Mouse (Mus musculus): ENCODE measurements around the gene Bcar3.

The Bcar3 gene

DNA sequence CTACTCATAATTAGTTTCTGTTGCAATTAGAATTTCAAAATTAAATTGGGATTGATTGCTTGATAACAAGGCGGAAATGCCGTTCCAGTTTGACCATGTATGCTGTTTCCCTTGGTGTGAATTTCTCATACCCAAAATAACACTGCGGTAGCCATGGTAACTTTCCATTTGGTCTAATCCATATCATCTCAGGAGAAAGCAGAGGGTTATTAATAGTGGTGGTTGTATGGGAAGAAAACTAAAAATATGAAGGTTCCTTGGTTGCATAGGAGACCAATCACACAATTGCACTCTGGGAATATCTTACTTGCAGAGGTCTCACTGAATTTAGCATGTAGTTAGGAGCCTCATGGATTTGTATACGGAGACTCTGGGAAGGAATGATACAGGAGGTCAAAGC lies 191.8 kb downstream of the Bcar3 start:
- no peak for DNase-seq (ENCODE audit: low read depth, low spot score)
- H3K27me3 ChIP-seq (ENCODE audit: control insufficient read depth, insufficient read depth, low read length, poor library complexity, severe bottlenecking): no peaks in the 10 kb centered on the region
- peaks cover 9% of the 10 kb centered on the region; the same call in 1 of the 2 replicates for H3K36me3 ChIP-seq (ENCODE audit: control insufficient read depth, insufficient read depth, low read length, poor library complexity, severe bottlenecking)

DNA sequence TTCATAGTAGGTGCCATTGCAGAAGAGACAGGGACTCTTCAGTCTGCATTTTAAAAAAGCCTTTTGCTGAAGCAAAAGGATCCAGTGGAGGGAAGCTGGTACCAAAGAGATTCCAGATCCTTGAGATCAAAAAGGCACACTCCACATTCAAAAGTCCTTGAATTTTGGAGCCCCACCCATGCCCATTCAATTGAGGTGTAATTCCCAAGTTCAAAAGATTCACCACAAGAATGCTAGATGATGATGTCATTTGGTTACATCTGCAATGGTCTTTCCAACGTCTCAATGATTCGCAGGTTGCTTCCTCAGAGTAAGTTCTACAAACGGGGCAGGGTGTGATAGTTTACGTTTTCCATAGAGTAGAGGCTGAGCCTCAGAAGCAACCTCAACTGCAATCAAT lies 192.3 kb downstream of the Bcar3 start:
- H3K36me3 ChIP-seq (ENCODE audit: control insufficient read depth, insufficient read depth, low read length, poor library complexity, severe bottlenecking): peaks cover 9% of the 10 kb centered on the region; the same call in 1 of the 2 replicates

DNA sequence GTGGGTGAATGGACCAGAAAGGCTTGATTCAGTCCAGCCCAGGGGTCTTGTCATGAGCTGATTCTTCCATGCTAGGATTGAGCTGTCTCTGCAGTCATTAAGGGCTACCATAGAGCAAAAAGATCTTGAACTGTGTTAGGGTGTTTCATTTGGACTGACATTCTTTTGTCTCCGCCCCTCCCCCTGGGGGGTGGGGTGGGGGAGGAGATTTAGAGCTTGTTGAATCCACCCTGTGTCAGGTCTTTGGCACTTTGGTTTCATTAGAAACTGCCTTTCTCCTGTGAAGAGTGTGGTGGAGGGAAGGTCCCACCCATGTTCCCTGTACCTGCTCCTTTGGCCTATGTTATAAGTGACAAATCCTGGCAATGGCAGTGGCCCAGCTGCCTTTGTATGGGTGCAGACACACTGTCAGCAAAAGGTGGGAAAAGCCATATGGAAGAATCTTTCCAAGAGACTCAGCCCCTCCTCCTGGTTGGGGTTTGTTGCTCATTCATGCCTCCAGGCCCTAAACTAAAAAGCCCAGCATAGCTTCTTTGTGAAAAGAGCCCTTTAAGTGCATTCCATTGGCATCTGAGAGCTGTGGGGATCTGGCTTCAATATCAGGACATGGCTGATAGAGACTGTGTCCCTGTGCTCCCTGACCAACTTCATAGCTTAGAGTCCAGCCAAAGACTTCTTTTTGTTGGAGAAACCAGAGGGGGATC lies 194.3 kb downstream of the Bcar3 start:
- Histone ChIP-seq H3K27me3 (ENCODE audit: control insufficient read depth, insufficient read depth, low read length, poor library complexity, severe bottlenecking) (no peaks in the 10 kb centered on the region), H3K36me3 (ENCODE audit: control insufficient read depth, insufficient read depth, low read length, poor library complexity, severe bottlenecking) (peaks cover 2% of the 10 kb centered on the region; the same call in 1 of the 2 replicates)
- DNase-seq (ENCODE audit: low read depth, low spot score): no peak

More for the DNA sequence above, 192.3 kb downstream of the Bcar3 start:
- no peak for DNase-seq (ENCODE audit: low read depth, low spot score)
- no peaks in the 10 kb centered on the region for H3K27me3 ChIP-seq (ENCODE audit: control insufficient read depth, insufficient read depth, low read length, poor library complexity, severe bottlenecking)

DNA sequence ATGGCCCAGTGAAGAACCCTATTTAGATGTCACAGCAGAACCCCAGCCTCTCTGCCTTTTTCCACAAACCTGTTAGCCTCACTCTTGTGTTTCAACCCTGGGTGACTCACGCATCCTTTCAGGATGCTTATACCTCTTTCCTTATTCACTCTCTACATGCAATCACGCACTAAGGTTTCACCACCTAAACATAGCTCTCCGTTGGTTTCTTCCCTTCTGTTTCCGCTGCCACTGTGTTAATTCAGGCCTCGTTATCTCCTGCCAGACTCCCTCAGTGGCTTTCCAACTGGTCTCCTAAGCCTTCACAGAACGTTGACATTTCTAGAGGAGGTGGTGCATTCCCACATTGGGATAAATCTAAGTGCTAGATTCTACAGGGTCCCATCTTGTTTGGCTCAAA lies 196.6 kb downstream of the Bcar3 start:
- no peaks in the 10 kb centered on the region for H3K36me3 ChIP-seq (ENCODE audit: control insufficient read depth, insufficient read depth, low read length, poor library complexity, severe bottlenecking)
- H3K27me3 ChIP-seq (ENCODE audit: control insufficient read depth, insufficient read depth, low read length, poor library complexity, severe bottlenecking): no peaks in the 10 kb centered on the region
- no peak for DNase-seq (ENCODE audit: low read depth, low spot score)

DNA sequence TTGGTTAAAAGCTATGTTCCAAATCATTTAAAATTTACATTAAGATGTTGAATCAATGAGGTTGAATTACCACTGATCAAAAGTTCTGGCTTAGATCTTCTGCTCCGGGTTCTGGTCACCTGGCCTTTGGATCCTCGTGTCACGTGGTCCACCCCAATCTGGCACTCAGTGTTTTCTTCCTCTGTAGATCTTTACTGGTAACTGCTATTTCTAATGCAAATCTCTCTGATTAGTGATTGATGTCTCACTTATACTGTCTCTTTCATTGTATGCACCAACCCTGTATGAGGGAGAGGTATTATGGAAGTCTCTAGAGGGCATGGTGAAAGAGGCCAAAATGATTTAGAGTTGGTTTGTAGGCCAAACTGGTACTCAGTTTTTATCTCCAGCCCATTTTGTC lies 198.1 kb downstream of the Bcar3 start:
- Histone ChIP-seq H3K27me3 (ENCODE audit: control insufficient read depth, insufficient read depth, low read length, poor library complexity, severe bottlenecking) (no peaks in the 10 kb centered on the region), H3K36me3 (ENCODE audit: control insufficient read depth, insufficient read depth, low read length, poor library complexity, severe bottlenecking) (no peaks in the 10 kb centered on the region)
- DNase-seq (ENCODE audit: low read depth, low spot score): no peak

DNA sequence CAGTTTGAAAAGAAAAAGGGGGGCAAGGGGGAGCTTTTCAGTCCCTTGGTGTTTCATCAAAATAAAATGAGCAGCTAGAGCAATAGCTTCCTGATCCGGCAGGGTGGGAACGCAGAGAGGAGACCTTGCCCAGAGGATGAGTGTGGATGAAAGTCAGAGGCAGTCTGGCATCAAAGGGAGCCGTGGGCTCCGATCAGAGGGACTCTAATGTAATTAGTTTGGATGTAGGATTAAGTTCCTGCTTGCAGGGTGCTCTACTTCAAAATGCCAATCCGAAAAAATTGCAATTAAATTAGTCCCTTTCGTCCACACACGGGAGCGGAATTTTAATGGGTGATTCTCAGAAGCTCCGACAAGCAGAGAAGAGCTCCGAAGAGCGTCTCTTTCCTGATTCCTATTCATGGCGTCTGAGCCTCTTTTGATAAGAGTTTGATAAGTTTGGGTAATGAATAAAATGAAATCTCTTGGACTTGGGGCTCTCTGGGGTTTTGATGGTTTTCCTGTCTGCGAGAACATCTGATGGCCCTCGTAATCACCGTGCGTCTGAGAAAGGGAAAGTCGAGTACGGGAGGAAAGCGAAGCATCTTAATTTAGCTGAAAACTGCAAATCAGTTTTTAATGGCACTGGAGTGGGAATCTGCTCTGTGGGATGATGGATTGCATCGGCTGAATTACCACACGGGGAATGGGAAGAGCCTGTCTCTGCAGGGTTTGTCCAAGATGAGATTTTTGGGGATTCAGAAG lies 199.1 kb downstream of the Bcar3 start:
- Histone ChIP-seq H3K36me3 (ENCODE audit: control insufficient read depth, insufficient read depth, low read length, poor library complexity, severe bottlenecking) (no peaks in the 10 kb centered on the region), H3K27me3 (ENCODE audit: control insufficient read depth, insufficient read depth, low read length, poor library complexity, severe bottlenecking) (no peaks in the 10 kb centered on the region)
- DNase-seq (ENCODE audit: low read depth, low spot score): no peak

DNA sequence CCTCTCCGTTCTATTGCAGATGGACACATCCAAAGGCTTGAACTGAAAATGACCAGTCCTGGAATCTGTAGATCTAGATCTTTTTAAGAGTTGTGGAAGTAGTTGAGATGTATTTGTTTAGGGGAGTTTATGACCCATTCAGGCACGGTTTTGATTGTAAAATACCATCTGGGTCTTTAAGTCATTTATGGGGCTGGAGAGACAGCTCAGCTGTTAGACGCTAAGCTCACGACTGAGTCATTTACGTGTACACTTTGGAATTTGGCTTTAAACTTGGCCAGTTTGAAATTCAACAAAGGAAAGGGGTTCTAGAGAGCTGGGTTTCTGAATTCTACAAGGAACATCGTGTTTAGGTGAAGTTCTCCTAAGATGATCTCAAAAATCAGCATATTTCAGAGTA lies 200.8 kb downstream of the Bcar3 start:
- no peak for DNase-seq (ENCODE audit: low read depth, low spot score)

DNA sequence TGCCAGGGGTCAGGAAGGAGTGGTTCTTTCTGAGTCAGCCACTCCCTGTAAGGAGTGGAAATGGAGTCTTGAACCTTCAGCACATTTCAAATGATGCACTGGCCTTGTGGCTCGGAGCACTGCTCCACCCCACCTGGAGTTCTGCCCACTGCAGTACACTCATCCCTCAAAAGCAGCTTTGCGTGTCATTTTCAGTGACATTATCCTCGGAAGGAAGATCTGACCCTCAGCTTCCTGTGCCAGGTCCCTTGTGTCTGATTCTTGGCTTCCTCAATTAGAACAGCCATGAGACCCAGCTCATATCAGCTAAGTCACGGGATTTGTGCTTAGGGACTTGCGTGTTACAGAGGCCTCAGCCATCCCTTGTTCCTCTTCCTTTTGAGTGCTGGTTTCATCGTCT lies 203.9 kb downstream of the Bcar3 start:
- H3K36me3 ChIP-seq (ENCODE audit: control insufficient read depth, insufficient read depth, low read length, poor library complexity, severe bottlenecking): no peaks in the 10 kb centered on the region
- H3K27me3 ChIP-seq (ENCODE audit: control insufficient read depth, insufficient read depth, low read length, poor library complexity, severe bottlenecking): no peaks in the 10 kb centered on the region
- no peak for DNase-seq (ENCODE audit: low read depth, low spot score)

More for the DNA sequence above, 200.8 kb downstream of the Bcar3 start:
- H3K27me3 ChIP-seq (ENCODE audit: control insufficient read depth, insufficient read depth, low read length, poor library complexity, severe bottlenecking): no peaks in the 10 kb centered on the region
- no peaks in the 10 kb centered on the region for H3K36me3 ChIP-seq (ENCODE audit: control insufficient read depth, insufficient read depth, low read length, poor library complexity, severe bottlenecking)

DNA sequence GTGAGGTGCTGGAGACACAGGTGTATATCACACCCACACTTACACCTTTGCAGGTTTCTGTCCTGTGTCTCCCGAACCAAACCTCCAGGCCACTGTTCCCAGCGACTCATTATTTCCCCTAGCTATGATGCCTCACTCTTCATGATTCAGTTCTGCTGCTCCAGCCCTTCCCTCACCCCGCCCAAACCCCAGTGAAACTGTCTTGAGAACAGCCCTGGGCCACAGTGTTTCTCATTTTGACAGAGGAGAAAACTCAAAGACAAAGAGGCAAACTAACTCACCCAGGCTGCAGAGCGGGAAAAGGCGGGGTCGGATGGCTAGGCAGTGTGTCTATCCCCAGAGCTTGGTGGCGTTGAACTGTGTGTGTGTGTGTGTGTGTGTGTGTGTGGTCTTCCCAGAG lies 204.6 kb downstream of the Bcar3 start:
- no peak for DNase-seq (ENCODE audit: low read depth, low spot score)

DNA sequence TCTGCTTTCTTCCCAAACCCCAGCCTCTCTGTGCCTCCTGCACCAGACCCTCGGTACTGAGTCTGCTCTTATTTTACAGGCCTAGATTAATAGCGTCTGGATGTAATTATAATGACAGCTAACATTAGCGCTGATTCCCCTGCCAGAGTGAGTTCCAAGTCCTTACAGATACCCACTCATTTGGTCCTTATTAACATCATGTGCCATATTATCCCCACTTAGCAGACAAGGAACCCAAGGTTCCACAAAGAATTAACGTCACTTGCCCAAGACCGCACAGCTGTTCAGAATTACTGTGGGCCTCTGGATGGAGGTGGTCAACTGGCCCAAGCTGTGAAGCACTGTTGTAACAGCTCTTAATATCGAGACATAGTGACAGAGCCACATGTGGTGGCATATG lies 205.7 kb downstream of the Bcar3 start:
- 0 out of 2 replicates have a peak, but pooled peaks cover 2% of the 10 kb centered on the region for H3K36me3 ChIP-seq (ENCODE audit: control insufficient read depth, insufficient read depth, low read length, poor library complexity, severe bottlenecking)
- DNase-seq (ENCODE audit: low read depth, low spot score): no peak
- H3K27me3 ChIP-seq (ENCODE audit: control insufficient read depth, insufficient read depth, low read length, poor library complexity, severe bottlenecking): no peaks in the 10 kb centered on the region

More for the DNA sequence above, 204.6 kb downstream of the Bcar3 start:
- H3K27me3 ChIP-seq (ENCODE audit: control insufficient read depth, insufficient read depth, low read length, poor library complexity, severe bottlenecking): no peaks in the 10 kb centered on the region
- no peaks in the 10 kb centered on the region for H3K36me3 ChIP-seq (ENCODE audit: control insufficient read depth, insufficient read depth, low read length, poor library complexity, severe bottlenecking)

DNA sequence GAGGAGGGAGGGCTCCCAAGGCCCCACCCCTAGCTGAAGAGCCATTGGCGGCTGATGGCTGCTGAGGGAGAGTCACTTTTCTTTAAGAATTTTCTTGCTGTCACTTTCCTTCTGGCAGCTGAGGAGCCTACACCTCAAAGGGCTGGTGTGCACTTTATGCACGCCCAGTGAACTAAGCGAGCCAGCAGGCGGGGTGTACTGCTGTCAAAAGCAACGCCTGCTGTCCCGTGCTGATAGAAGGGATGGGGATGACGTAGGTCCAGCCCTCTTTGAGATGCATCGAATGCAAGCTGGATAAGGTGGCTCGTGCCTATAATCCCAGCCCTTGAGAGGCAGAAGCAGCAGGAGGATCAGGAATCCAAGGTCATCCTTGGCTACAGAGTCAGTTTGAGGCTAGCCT lies 207.0 kb downstream of the Bcar3 start:
- Histone ChIP-seq H3K36me3 (ENCODE audit: control insufficient read depth, insufficient read depth, low read length, poor library complexity, severe bottlenecking) (0 out of 2 replicates have a peak, but pooled peaks cover 2% of the 10 kb centered on the region), H3K27me3 (ENCODE audit: control insufficient read depth, insufficient read depth, low read length, poor library complexity, severe bottlenecking) (no peaks in the 10 kb centered on the region)
- DNase-seq (ENCODE audit: low read depth, low spot score): no peak

DNA sequence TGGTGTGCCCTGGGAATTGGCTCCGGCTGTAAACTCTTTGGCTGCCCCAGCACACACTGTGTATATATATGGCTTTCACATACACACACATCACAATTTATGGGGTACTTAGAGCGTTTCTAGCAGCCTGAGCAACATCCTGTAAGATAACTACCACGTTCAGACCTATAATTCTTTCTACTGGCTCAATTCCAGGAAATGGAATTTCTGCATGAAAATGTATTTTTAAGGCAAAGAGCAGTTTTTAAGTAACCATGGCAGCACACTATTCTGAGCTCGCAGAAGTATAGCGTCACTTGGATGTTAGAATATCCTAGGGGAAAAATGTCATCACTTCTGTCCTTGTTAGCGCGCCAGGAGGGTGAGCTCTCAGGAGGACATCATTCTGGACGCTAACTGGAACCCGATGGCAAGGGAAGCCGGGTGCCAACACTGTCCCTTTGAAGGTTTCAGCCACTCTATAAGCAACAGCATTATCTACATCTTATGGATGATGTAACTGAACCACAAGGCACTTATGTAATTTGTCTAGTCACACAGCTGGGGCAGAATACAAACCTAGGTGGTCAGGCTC lies 212.5 kb downstream of the Bcar3 start:
- no peaks in the 10 kb centered on the region for H3K27me3 ChIP-seq (ENCODE audit: control insufficient read depth, insufficient read depth, low read length, poor library complexity, severe bottlenecking)
- DNase-seq (ENCODE audit: low read depth, low spot score): no peak
- H3K36me3 ChIP-seq (ENCODE audit: control insufficient read depth, insufficient read depth, low read length, poor library complexity, severe bottlenecking): peaks cover 17% of the 10 kb centered on the region

DNA sequence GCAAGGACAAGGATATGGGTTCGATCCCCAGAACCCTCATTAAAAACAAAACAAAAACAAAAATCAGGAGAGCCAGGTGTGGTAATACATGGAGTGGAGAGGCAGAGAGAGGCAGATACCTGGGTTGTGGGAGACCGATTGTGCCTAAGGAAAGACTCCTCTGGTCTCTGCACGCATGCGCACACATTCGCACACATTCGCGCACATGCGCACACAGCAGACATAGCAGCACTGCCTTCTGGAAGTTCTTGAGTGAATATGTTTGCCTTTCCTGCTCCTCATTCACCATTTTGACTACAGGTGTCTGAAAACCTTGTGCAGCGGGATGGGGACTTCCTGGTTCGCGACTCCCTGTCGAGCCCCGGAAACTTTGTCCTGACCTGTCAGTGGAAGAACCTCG lies 213.9 kb downstream of the Bcar3 start:
- no peak for DNase-seq (ENCODE audit: low read depth, low spot score)
- H3K27me3 ChIP-seq (ENCODE audit: control insufficient read depth, insufficient read depth, low read length, poor library complexity, severe bottlenecking): no peaks in the 10 kb centered on the region
- H3K36me3 ChIP-seq (ENCODE audit: control insufficient read depth, insufficient read depth, low read length, poor library complexity, severe bottlenecking): peaks cover 21% of the 10 kb centered on the region

DNA sequence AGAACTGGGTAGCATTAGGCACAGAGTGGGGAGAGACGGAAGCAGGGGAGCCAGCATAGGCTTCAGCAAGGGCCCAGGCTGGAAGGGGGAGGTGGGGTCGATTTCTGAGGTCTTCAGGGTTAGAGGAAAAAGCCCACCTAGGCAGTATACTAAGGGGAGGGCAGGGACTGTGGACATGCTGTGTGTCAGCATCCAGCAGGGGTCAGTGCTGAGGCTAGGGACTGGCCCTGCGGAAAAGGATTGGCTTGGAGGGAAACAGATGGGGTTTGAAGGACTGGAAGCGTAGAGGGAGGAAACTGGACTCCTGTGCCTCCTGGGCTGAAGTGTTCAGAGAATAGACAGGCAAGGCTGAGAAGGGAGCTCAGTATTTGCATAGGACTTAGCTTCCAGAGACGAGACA lies 215.1 kb downstream of the Bcar3 start:
- DNase-seq (ENCODE audit: low read depth, low spot score): peak; percentile 24

DNA sequence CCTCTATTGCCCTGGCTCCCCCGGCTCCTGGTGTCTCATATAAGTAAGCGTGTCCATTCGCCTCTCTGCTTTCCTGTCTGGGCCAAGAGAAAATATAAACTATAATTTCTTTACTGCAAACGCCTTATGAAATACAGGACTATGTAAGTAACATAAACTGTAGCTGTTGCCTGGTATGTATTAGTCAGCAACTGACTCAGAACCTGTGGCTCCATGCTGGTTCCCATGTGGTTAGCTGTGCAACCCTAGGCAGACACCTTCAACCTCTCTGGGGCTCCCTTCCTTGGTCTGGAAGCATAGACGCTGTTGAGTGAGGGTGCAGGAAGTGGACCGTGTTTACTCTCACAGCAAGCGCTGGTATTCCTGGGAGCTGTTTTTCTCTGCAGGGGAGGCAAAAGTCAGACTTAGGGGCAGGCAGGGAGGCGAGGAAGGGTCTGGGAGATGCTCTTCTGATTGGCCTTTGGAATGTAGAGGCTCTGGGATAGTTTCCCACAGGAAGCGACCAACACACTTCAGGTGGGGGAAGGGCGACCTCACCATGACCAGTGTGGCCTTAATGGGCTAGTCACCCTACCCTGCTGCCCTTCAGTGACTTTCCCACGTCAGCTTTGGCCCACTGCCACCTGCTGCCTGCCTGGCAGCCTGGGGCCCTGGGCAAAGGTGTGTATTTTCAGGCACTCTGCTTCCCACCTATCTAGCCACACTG lies 215.8 kb downstream of the Bcar3 start:
- Histone ChIP-seq H3K36me3 (ENCODE audit: control insufficient read depth, insufficient read depth, low read length, poor library complexity, severe bottlenecking) (peaks cover 20% of the 10 kb centered on the region), H3K27me3 (ENCODE audit: control insufficient read depth, insufficient read depth, low read length, poor library complexity, severe bottlenecking) (no peaks in the 10 kb centered on the region)
- DNase-seq (ENCODE audit: low read depth, low spot score): no peak

More for the DNA sequence above, 215.1 kb downstream of the Bcar3 start:
- Histone ChIP-seq H3K27me3 (ENCODE audit: control insufficient read depth, insufficient read depth, low read length, poor library complexity, severe bottlenecking) (no peaks in the 10 kb centered on the region), H3K36me3 (ENCODE audit: control insufficient read depth, insufficient read depth, low read length, poor library complexity, severe bottlenecking) (peaks cover 20% of the 10 kb centered on the region)
